Mouse (Mus musculus) heart, postnatal 0 days (tissue): ENCODE measurements around the gene Cavin2. TPM values are rescaled to one million over a fixed set of nuclear protein-coding genes. Genes with fewer than 3 reads are reported as not detected.
A peak's percentile ranks its signal among the peaks of the same experiment; 100 is the strongest.

ENCODE experiments used
- ATAC-seq: fragments of 200-750 bp; cut with Nextera tagmentation; 2 replicates; pipeline ENCODE4 v1.8.0; 2017; ENCODE audit warnings: low read depth, moderate number of reproducible peaks, moderate library complexity; ENCODE audit not compliant: insufficient read depth
- DNase-seq: peaks from one replicate; pipeline ENCODE4 v3.0.0-alpha.2; 2016; ENCODE audit warnings: low spot score
- H3K27ac ChIP-seq: fragments of 300-500 bp; sonication (generic); 2 replicates; pipeline ENCODE4 v1.5.1; 2014; ENCODE audit warnings: low read depth, mild to moderate bottlenecking
- H3K27me3 ChIP-seq: fragments of 300-500 bp; sonication (generic); 2 replicates; pipeline ENCODE4 v1.6.1; 2014; ENCODE audit warnings: low read length, mixed read lengths; ENCODE audit not compliant: control insufficient read depth, insufficient read depth
- H3K36me3 ChIP-seq: fragments of 300-500 bp; sonication (generic); replicated peaks from 2 replicates; pipeline ENCODE4 v1.6.1; 2014; ENCODE audit warnings: low read length, mixed read lengths; ENCODE audit not compliant: control insufficient read depth, insufficient read depth
- H3K4me1 ChIP-seq: fragments of 300-500 bp; sonication (generic); 2 replicates; pipeline ENCODE4 v1.6.1; 2014; ENCODE audit warnings: antibody characterized with exemption; ENCODE audit not compliant: control insufficient read depth, insufficient read depth
- H3K4me2 ChIP-seq: fragments of 300-500 bp; sonication (generic); 2 replicates; pipeline ENCODE4 v1.6.1; 2014; ENCODE audit warnings: low read depth, mild to moderate bottlenecking, low read length, moderate library complexity
- H3K4me3 ChIP-seq: fragments of 300-500 bp; sonication (generic); 2 replicates; pipeline ENCODE4 v1.5.1; 2014; ENCODE audit warnings: low read depth, low read length
- H3K9ac ChIP-seq: fragments of 300-500 bp; sonication (generic); replicated peaks from 2 replicates; pipeline ENCODE4 v1.6.1; 2014; ENCODE audit warnings: low read depth, low read length, mixed read lengths
- H3K9me3 ChIP-seq: fragments of 300-500 bp; sonication (generic); replicated peaks from 2 replicates; pipeline ENCODE4 v1.6.1; 2016; ENCODE audit warnings: low read length; ENCODE audit not compliant: control insufficient read depth
- CTCF ChIP-seq: IDR thresholded peaks from 2 replicates; pipeline ENCODE4 v1.5.1; 2016; ENCODE audit warnings: antibody characterized with exemption, control low read depth, low read depth
- EP300 ChIP-seq: IDR thresholded peaks from 2 replicates; pipeline ENCODE4 v1.6.1; 2016; ENCODE audit warnings: antibody characterized with exemption, low read depth
- WGBS: fragments of 180-500 bp; shearing (Covaris S2); extraction: QIAGEN DNeasy Blood & Tissue Kit; methylation state at CpG from one replicate; pipeline ENCODE4 v1.1.7; 2014; 5-methylcytosine and 5-hydroxymethylcytosine counted together
- polyA plus RNA-seq: library from polyadenylated mRNA; unstranded; fragments of >200 nt; fragmentation: Nextera tagmentation; extraction: Ambion mirVana; gene quantifications from 2 replicates; pipeline ENCODE4 v1.2.1, GENCODE M21; 2015
- total RNA-seq: library from RNA; depleted of rRNA; stranded (reverse); fragments of >200 nt; gene quantifications from 2 replicates; pipeline ENCODE4 v1.2.3, GENCODE M21; 2014; ENCODE audit warnings: low replicate concordance

The Cavin2 gene
- total and polyA plus RNA-seq, 2 experiments from 2014 or later, result 185 to 190 TPM

DNA sequence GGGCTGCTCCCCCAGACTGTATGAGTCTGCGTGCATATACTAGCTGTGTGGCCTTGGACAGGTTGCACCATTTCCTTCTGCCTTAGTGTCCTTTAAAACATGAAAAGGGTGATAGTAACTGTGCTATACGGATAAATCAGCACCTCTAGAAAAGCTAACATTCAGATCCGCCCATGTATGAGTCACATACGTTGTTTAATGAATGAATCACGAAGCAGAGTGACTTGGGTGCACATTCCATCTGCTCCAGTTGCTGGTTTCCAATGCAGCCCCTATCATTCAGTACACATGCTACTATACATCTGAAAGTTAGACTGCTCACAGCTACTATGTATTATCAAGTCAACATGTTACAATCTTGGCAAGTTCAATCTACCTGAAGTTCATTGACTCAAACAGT is 38.6 kb upstream of the Cavin2 start:
- H3K9ac ChIP-seq, result no peak overlapping the region
- H3K4me1 ChIP-seq, result no peaks in the 10 kb centered on the region
- H3K4me2 ChIP-seq, result no peak overlapping the region
- no peak overlapping the region for H3K4me3 ChIP-seq
- ATAC-seq (no peak), DNase-seq (no peak)
- TF ChIP-seq CTCF (no peak), EP300 (no peak)
- no peaks in the 10 kb centered on the region for H3K9me3 ChIP-seq
- H3K27me3 ChIP-seq, result no peaks in the 10 kb centered on the region
- WGBS, result 73% methylated on average over 5 of the region's 5 CpGs
- H3K27ac ChIP-seq, result no peak overlapping the region
- H3K36me3 ChIP-seq, result no peaks in the 10 kb centered on the region

GRCm38 (mm10) chr1:51265118-51265800 is 23.7 kb upstream of the Cavin2 start:
- ATAC-seq, result peak; percentile 62
- Histone ChIP-seq H3K4me1 (peaks cover 45% of the 10 kb centered on the region), H3K36me3 (no peaks in the 10 kb centered on the region), H3K9me3 (no peaks in the 10 kb centered on the region), H3K4me2 (peak overlapping the region; percentile 20; the same call in 1 of the 2 replicates), H3K27me3 (no peaks in the 10 kb centered on the region), H3K9ac (no peak overlapping the region), H3K27ac (peak overlapping the region; percentile 92), H3K4me3 (no peak overlapping the region)
- peak; percentile 85 for DNase-seq
- 14% methylated on average over 5 of the region's 5 CpGs for WGBS
- TF ChIP-seq CTCF, result no peak
- peak; percentile 87 for TF ChIP-seq EP300

GRCm38 (mm10) chr1:51265926-51266325 is 23.0 kb upstream of the Cavin2 start:
- WGBS, result 3% methylated on average over 2 of the region's 2 CpGs
- Histone ChIP-seq H3K9me3 (no peaks in the 10 kb centered on the region), H3K27me3 (no peaks in the 10 kb centered on the region), H3K9ac (no peak overlapping the region), H3K4me2 (no peak overlapping the region), H3K36me3 (no peaks in the 10 kb centered on the region), H3K4me3 (no peak overlapping the region), H3K4me1 (peaks cover 51% of the 10 kb centered on the region), H3K27ac (peak overlapping the region; percentile 92)
- ATAC-seq (peak; percentile 76), DNase-seq (peak; percentile 87)
- TF ChIP-seq CTCF (no peak), EP300 (0 out of 2 replicates have a peak, but pooled peaks have one; percentile 79)

- Histone ChIP-seq H3K36me3 (no peaks in the 10 kb centered on the region), H3K27me3 (no peaks in the 10 kb centered on the region), H3K4me3 (0 out of 2 replicates have a peak overlapping the region, but pooled peaks have one; percentile 1), H3K9ac (0 out of 2 replicates have a peak overlapping the region, but pooled peaks have one; percentile 17), H3K4me1 (peaks cover 57% of the 10 kb centered on the region), H3K4me2 (peak overlapping the region; percentile 43), H3K9me3 (no peaks in the 10 kb centered on the region), H3K27ac (peak overlapping the region; percentile 92)
- ATAC-seq (peak; percentile 3; the same call in 1 of the 2 replicates), DNase-seq (peak; percentile 80)
- WGBS, result 6% methylated on average over 5 of the region's 5 CpGs
- TF ChIP-seq EP300 (no peak), CTCF (no peak)
Observed at GRCm38 (mm10) chr1:51267125-51267524, 21.8 kb upstream of the Cavin2 start.

- no peaks in the 10 kb centered on the region for H3K27me3 ChIP-seq
- H3K36me3 ChIP-seq, result no peaks in the 10 kb centered on the region
- no peak for TF ChIP-seq CTCF
- TF ChIP-seq EP300, result no peak
- 52% methylated on average over 2 of the region's 2 CpGs for WGBS
- no peak overlapping the region for H3K4me2 ChIP-seq
- H3K9ac ChIP-seq, result no peak overlapping the region
- no peaks in the 10 kb centered on the region for H3K9me3 ChIP-seq
- H3K4me3 ChIP-seq, result no peak overlapping the region
- no peak for ATAC-seq
- DNase-seq, result no peak
- H3K27ac ChIP-seq, result peak overlapping the region; percentile 92
- H3K4me1 ChIP-seq, result peaks cover 64% of the 10 kb centered on the region
Observed at GRCm38 (mm10) chr1:51268225-51268624, 20.7 kb upstream of the Cavin2 start.
